Mouse (Mus musculus): ENCODE data around the gene Mast4.

Gene Mast4

GRCm38 (mm10) chr13:103241092-103241491 is 93.2 kb downstream of the Mast4 start:
- DNase-seq (ENCODE audit: low spot score in 2 of 2), result no peak

GRCm38 (mm10) chr13:103239654-103240053 is 94.6 kb downstream of the Mast4 start:
- DNase-seq (ENCODE audit: low spot score in 2 of 2), result no peak

GRCm38 (mm10) chr13:103238034-103238705 is 96.1 kb downstream of the Mast4 start:
- no peak for DNase-seq (ENCODE audit: low spot score in 2 of 2)

GRCm38 (mm10) chr13:103232171-103232570 is 102.1 kb downstream of the Mast4 start:
- no peak for DNase-seq (ENCODE audit: low spot score in 2 of 2)

GRCm38 (mm10) chr13:103229069-103229468 is 105.2 kb downstream of the Mast4 start:
- DNase-seq (ENCODE audit: low spot score in 2 of 2), result no peak

GRCm38 (mm10) chr13:103225895-103226815 is 108.1 kb downstream of the Mast4 start:
- DNase-seq (ENCODE audit: low spot score in 2 of 2), result no peak

GRCm38 (mm10) chr13:103225217-103225894 is 108.9 kb downstream of the Mast4 start:
- no peak for DNase-seq (ENCODE audit: low spot score in 2 of 2)

GRCm38 (mm10) chr13:103220479-103221064 is 113.7 kb downstream of the Mast4 start:
- DNase-seq (ENCODE audit: low spot score in 2 of 2), result no peak

- no peak for DNase-seq (ENCODE audit: low spot score in 2 of 2)
Measured at GRCm38 (mm10) chr13:103219999-103220398, 114.3 kb downstream of the Mast4 start.

GRCm38 (mm10) chr13:103217486-103217885 is 116.8 kb downstream of the Mast4 start:
- no peak for DNase-seq (ENCODE audit: low spot score in 2 of 2)

- DNase-seq (ENCODE audit: low spot score in 2 of 2), result no peak
Measured at GRCm38 (mm10) chr13:103214506-103214905, 119.8 kb downstream of the Mast4 start.

- DNase-seq (ENCODE audit: low spot score in 2 of 2), result no peak
Measured at GRCm38 (mm10) chr13:103211953-103212352, 122.3 kb downstream of the Mast4 start.

GRCm38 (mm10) chr13:103211501-103211941 is 122.8 kb downstream of the Mast4 start:
- peak in 1 of 2 experiments; percentile 15 for DNase-seq (ENCODE audit: low spot score in 2 of 2)

- no peak for DNase-seq (ENCODE audit: low spot score in 2 of 2)
Measured at GRCm38 (mm10) chr13:103210746-103211145, 123.6 kb downstream of the Mast4 start.

GRCm38 (mm10) chr13:103207199-103207598 is 127.1 kb downstream of the Mast4 start:
- DNase-seq (ENCODE audit: low spot score in 2 of 2), result no peak

GRCm38 (mm10) chr13:103206644-103207043 is 127.7 kb downstream of the Mast4 start:
- DNase-seq (ENCODE audit: low spot score in 2 of 2), result no peak

GRCm38 (mm10) chr13:103205191-103205590 is 129.1 kb downstream of the Mast4 start:
- DNase-seq (ENCODE audit: low spot score in 2 of 2), result no peak

GRCm38 (mm10) chr13:103203376-103203895 is 130.9 kb downstream of the Mast4 start:
- no peak for DNase-seq (ENCODE audit: low spot score in 2 of 2)

- DNase-seq (ENCODE audit: low spot score in 2 of 2), result no peak
Measured at GRCm38 (mm10) chr13:103201016-103201760, 133.1 kb downstream of the Mast4 start.

- no peak for DNase-seq (ENCODE audit: low spot score in 2 of 2)
Measured at GRCm38 (mm10) chr13:103199823-103200660, 134.3 kb downstream of the Mast4 start.

All from frontal cortex, postnatal 14 days (tissue).